Mouse (Mus musculus): ENCODE results near the gene Gpr176. TPM values are rescaled to one million over a fixed set of nuclear protein-coding genes. Genes with fewer than 3 reads are reported as not detected.

Gpr176 gene
- total and polyA plus RNA-seq, 3 experiments, result 0.16 TPM; not detected in 2

GRCm38 (mm10) chr2:118248966-118249365, 124.3 kb downstream of the Gpr176 start:
- TF ChIP-seq TAL1 (conservative IDR thresholded peaks at IDR 0.05; ENCODE audit: low read depth, low read length) (no peak), CTCF (IDR thresholded peaks at IDR 0.05; ENCODE audit: low read depth, low read length) (no peak), GATA2 (IDR thresholded peaks at IDR 0.05; ENCODE audit: borderline replicate concordance, low read depth, low read length) (no peak), GATA1 (IDR thresholded peaks at IDR 0.05; ENCODE audit: borderline replicate concordance, low read length) (no peak), POLR2AphosphoS5 (IDR thresholded peaks at IDR 0.05; ENCODE audit: insufficient replicate concordance, low read depth, low read length) (no peak)
- ATAC-seq (ENCODE audit: extremely low read depth, insufficient number of reproducible peaks, low FRiP score, poor library complexity, severe bottlenecking) (no peak), DNase-seq (ENCODE audit: low spot score) (no peak)
- no peaks in the 10 kb centered on the region for H3K4me1 ChIP-seq (ENCODE audit: insufficient read depth, low read depth, low read length)
- H3K27me3 ChIP-seq (ENCODE audit: insufficient read depth, low read length), result no peaks in the 10 kb centered on the region
- no peaks in the 10 kb centered on the region for H3K36me3 ChIP-seq (replicated peaks)
- H3K9me3 ChIP-seq (replicated peaks), result no peaks in the 10 kb centered on the region
- H3K4me3 ChIP-seq (ENCODE audit: low read depth, low read length), result no peak overlapping the region

DNA sequence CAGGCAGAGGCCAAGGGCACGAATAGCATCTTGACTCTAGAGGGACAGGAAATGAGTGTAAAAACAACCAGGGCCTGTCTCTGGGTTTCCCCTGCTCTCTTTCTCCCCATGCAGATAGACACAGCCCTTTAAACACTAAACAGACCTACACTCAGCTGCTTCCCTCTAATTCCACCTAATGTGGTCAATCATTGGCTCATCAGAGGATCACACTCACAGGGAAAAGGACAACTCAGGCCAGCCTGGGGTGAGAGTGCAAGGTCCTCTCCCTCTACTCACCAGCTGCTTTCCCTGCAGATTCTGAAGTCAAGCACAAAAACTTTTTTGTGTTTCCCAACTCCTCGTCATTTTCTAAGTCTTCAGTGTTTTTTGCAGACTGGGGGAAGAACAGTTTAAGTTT, 125.2 kb downstream of the Gpr176 start:
- H3K4me1 ChIP-seq (ENCODE audit: insufficient read depth, low read depth, low read length), result no peaks in the 10 kb centered on the region
- no peaks in the 10 kb centered on the region for H3K27me3 ChIP-seq (ENCODE audit: insufficient read depth, low read length)
- H3K9me3 ChIP-seq (replicated peaks), result no peaks in the 10 kb centered on the region
- no peak overlapping the region for H3K4me3 ChIP-seq (ENCODE audit: low read depth, low read length)
- no peak for ATAC-seq (ENCODE audit: extremely low read depth, insufficient number of reproducible peaks, low FRiP score, poor library complexity, severe bottlenecking)
- DNase-seq (ENCODE audit: low spot score), result no peak
- TF ChIP-seq GATA1 (IDR thresholded peaks at IDR 0.05; ENCODE audit: borderline replicate concordance, low read length) (no peak), GATA2 (IDR thresholded peaks at IDR 0.05; ENCODE audit: borderline replicate concordance, low read depth, low read length) (no peak), CTCF (IDR thresholded peaks at IDR 0.05; ENCODE audit: low read depth, low read length) (no peak), POLR2AphosphoS5 (IDR thresholded peaks at IDR 0.05; ENCODE audit: insufficient replicate concordance, low read depth, low read length) (no peak), TAL1 (conservative IDR thresholded peaks at IDR 0.05; ENCODE audit: low read depth, low read length) (no peak)
- H3K36me3 ChIP-seq (replicated peaks), result no peaks in the 10 kb centered on the region

GRCm38 (mm10) chr2:118245914-118246313, 127.3 kb downstream of the Gpr176 start:
- H3K27me3 ChIP-seq (ENCODE audit: insufficient read depth, low read length), result no peaks in the 10 kb centered on the region
- no peaks in the 10 kb centered on the region for H3K4me1 ChIP-seq (ENCODE audit: insufficient read depth, low read depth, low read length)
- no peaks in the 10 kb centered on the region for H3K9me3 ChIP-seq (replicated peaks)
- DNase-seq (ENCODE audit: low spot score) (peak; percentile 25), ATAC-seq (ENCODE audit: extremely low read depth, insufficient number of reproducible peaks, low FRiP score, poor library complexity, severe bottlenecking) (peak; percentile 45; the same call in 1 of the 2 replicates)
- no peaks in the 10 kb centered on the region for H3K36me3 ChIP-seq (replicated peaks)
- no peak overlapping the region for H3K4me3 ChIP-seq (ENCODE audit: low read depth, low read length)
- no peak for TF ChIP-seq TAL1 (conservative IDR thresholded peaks at IDR 0.05; ENCODE audit: low read depth, low read length)
- no peak for TF ChIP-seq GATA2 (IDR thresholded peaks at IDR 0.05; ENCODE audit: borderline replicate concordance, low read depth, low read length)
- TF ChIP-seq POLR2AphosphoS5 (IDR thresholded peaks at IDR 0.05; ENCODE audit: insufficient replicate concordance, low read depth, low read length), result no peak
- TF ChIP-seq GATA1 (IDR thresholded peaks at IDR 0.05; ENCODE audit: borderline replicate concordance, low read length), result no peak
- TF ChIP-seq CTCF (IDR thresholded peaks at IDR 0.05; ENCODE audit: low read depth, low read length), result peak; percentile 40; the same call in 1 of the 2 replicates

GRCm38 (mm10) chr2:118236196-118236595, 137.0 kb downstream of the Gpr176 start:
- DNase-seq (ENCODE audit: low spot score) (no peak), ATAC-seq (ENCODE audit: extremely low read depth, insufficient number of reproducible peaks, low FRiP score, poor library complexity, severe bottlenecking) (no peak)
- H3K9me3 ChIP-seq (replicated peaks), result no peaks in the 10 kb centered on the region
- H3K4me3 ChIP-seq (ENCODE audit: low read depth, low read length), result no peak overlapping the region
- TF ChIP-seq TAL1 (conservative IDR thresholded peaks at IDR 0.05; ENCODE audit: low read depth, low read length) (no peak), CTCF (IDR thresholded peaks at IDR 0.05; ENCODE audit: low read depth, low read length) (no peak), GATA2 (IDR thresholded peaks at IDR 0.05; ENCODE audit: borderline replicate concordance, low read depth, low read length) (no peak), GATA1 (IDR thresholded peaks at IDR 0.05; ENCODE audit: borderline replicate concordance, low read length) (no peak), POLR2AphosphoS5 (IDR thresholded peaks at IDR 0.05; ENCODE audit: insufficient replicate concordance, low read depth, low read length) (no peak)
- H3K4me1 ChIP-seq (ENCODE audit: insufficient read depth, low read depth, low read length), result no peaks in the 10 kb centered on the region
- peaks cover 4% of the 10 kb centered on the region; the same call in 1 of the 2 replicates for H3K27me3 ChIP-seq (ENCODE audit: insufficient read depth, low read length)
- no peaks in the 10 kb centered on the region for H3K36me3 ChIP-seq (replicated peaks)

DNA sequence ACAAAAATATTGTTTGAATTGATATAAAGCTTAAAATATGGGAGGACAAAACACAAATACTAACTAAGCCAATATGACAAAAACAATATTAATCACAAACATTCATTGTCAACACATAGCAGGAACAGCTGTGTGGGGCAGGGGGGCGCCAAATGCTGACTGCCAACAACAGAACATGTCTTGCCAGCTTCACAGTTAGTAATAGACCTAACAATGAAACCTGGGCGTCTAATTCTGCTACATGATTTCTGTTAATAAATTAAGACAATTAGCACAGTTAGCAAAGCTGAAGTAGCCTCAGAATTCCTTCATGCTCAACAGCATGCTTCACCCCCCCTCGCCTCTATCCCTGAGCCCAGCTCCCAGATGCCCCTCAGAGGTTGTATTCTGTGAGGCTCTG, 137.6 kb downstream of the Gpr176 start:
- no peak for TF ChIP-seq TAL1 (conservative IDR thresholded peaks at IDR 0.05; ENCODE audit: low read depth, low read length)
- no peak for TF ChIP-seq CTCF (IDR thresholded peaks at IDR 0.05; ENCODE audit: low read depth, low read length)
- TF ChIP-seq GATA2 (IDR thresholded peaks at IDR 0.05; ENCODE audit: borderline replicate concordance, low read depth, low read length), result no peak
- no peak for TF ChIP-seq GATA1 (IDR thresholded peaks at IDR 0.05; ENCODE audit: borderline replicate concordance, low read length)
- no peak for TF ChIP-seq POLR2AphosphoS5 (IDR thresholded peaks at IDR 0.05; ENCODE audit: insufficient replicate concordance, low read depth, low read length)
- Histone ChIP-seq H3K4me3 (ENCODE audit: low read depth, low read length) (no peak overlapping the region), H3K4me1 (ENCODE audit: insufficient read depth, low read depth, low read length) (no peaks in the 10 kb centered on the region), H3K27me3 (ENCODE audit: insufficient read depth, low read length) (peaks cover 4% of the 10 kb centered on the region; the same call in 1 of the 2 replicates), H3K9me3 (replicated peaks) (no peaks in the 10 kb centered on the region), H3K36me3 (replicated peaks) (no peaks in the 10 kb centered on the region)
- ATAC-seq (ENCODE audit: extremely low read depth, insufficient number of reproducible peaks, low FRiP score, poor library complexity, severe bottlenecking) (no peak), DNase-seq (ENCODE audit: low spot score) (no peak)

- no peak for DNase-seq (ENCODE audit: low spot score)
- Histone ChIP-seq H3K27me3 (ENCODE audit: insufficient read depth, low read length) (no peaks in the 10 kb centered on the region), H3K36me3 (replicated peaks) (no peaks in the 10 kb centered on the region), H3K4me3 (ENCODE audit: low read depth, low read length) (no peak overlapping the region), H3K9me3 (replicated peaks) (no peaks in the 10 kb centered on the region), H3K4me1 (ENCODE audit: insufficient read depth, low read depth, low read length) (no peaks in the 10 kb centered on the region)
- ATAC-seq (ENCODE audit: extremely low read depth, insufficient number of reproducible peaks, low FRiP score, poor library complexity, severe bottlenecking), result no peak
- no peak for TF ChIP-seq GATA2 (IDR thresholded peaks at IDR 0.05; ENCODE audit: borderline replicate concordance, low read depth, low read length)
- TF ChIP-seq TAL1 (conservative IDR thresholded peaks at IDR 0.05; ENCODE audit: low read depth, low read length), result no peak
- no peak for TF ChIP-seq GATA1 (IDR thresholded peaks at IDR 0.05; ENCODE audit: borderline replicate concordance, low read length)
- TF ChIP-seq POLR2AphosphoS5 (IDR thresholded peaks at IDR 0.05; ENCODE audit: insufficient replicate concordance, low read depth, low read length), result no peak
- no peak for TF ChIP-seq CTCF (IDR thresholded peaks at IDR 0.05; ENCODE audit: low read depth, low read length)
These were observed 142.7 kb downstream of the Gpr176 start for GRCm38 (mm10) chr2:118230544-118230943.
